Mouse (Mus musculus): ENCODE measurements around the gene Ndufa1. TPM values are rescaled to one million over a fixed set of nuclear protein-coding genes. Genes with fewer than 3 reads are reported as not detected.
"Not testable (repeated sequence)": the region's sequence is repeated elsewhere in the genome, so short reads cannot be mapped to it uniquely, and the experiment has no call there.

Ndufa1 gene
- polyA plus RNA-seq, 1 experiment from 2014 or later = 895 TPM

- Histone ChIP-seq H3K4me2 (no peak overlapping the region), H3K4me1 (no peaks in the 10 kb centered on the region), H3K36me3 (peaks cover 16% of the 10 kb centered on the region; the same call in 1 of the 2 replicates), H3K4me3 (replicated peaks) (no peak overlapping the region), H3K27me3 (replicated peaks) (no peaks in the 10 kb centered on the region), H3K9ac (replicated peaks) (no peak overlapping the region), H3K27ac (replicated peaks) (no peak overlapping the region), H3K9me3 (replicated peaks) (no peaks in the 10 kb centered on the region)
- ATAC-seq (ENCODE audit: low FRiP score) = no peak
- 96% methylated on average over 2 of the region's 2 CpGs for WGBS
Observed at GRCm38 (mm10) chrX:37144954-37145353, 46.0 kb downstream of the Ndufa1 start.

- not testable (repeated sequence) for H3K4me1 ChIP-seq; H3K27me3 ChIP-seq (replicated peaks); H3K4me3 ChIP-seq (replicated peaks); H3K9ac ChIP-seq (replicated peaks); H3K4me2 ChIP-seq; ATAC-seq (ENCODE audit: low FRiP score); H3K27ac ChIP-seq (replicated peaks); H3K9me3 ChIP-seq (replicated peaks)
- WGBS = 62% methylated on average over 2 of the region's 4 CpGs
- H3K36me3 ChIP-seq = peaks cover 16% of the 10 kb centered on the region; the same call in 1 of the 2 replicates
Observed at GRCm38 (mm10) chrX:37144498-37144897, 46.5 kb downstream of the Ndufa1 start.

GRCm38 (mm10) chrX:37141732-37142131 is 49.2 kb downstream of the Ndufa1 start:
- Histone ChIP-seq H3K4me1 (no peaks in the 10 kb centered on the region), H3K4me3 (replicated peaks) (no peak overlapping the region), H3K9ac (replicated peaks) (no peak overlapping the region), H3K27me3 (replicated peaks) (no peaks in the 10 kb centered on the region), H3K4me2 (no peak overlapping the region), H3K27ac (replicated peaks) (no peak overlapping the region), H3K36me3 (peaks cover 8% of the 10 kb centered on the region; the same call in 1 of the 2 replicates), H3K9me3 (replicated peaks) (no peaks in the 10 kb centered on the region)
- no peak for ATAC-seq (ENCODE audit: low FRiP score)
- 95% methylated on average over 3 of the region's 3 CpGs for WGBS

Other genes starting within 250 kb of the Ndufa1 start
- gene Sept6, start 199.4 kb downstream of the Ndufa1 start, polyA plus RNA-seq (2015; fragmentation: Nextera tagmentation; extraction: Ambion mirVana) = 72.2 TPM in 2 replicates
- gene Sowahd, start 142.3 kb downstream of the Ndufa1 start, polyA plus RNA-seq (2015; fragmentation: Nextera tagmentation; extraction: Ambion mirVana) = not detected in 2 replicates
- 318 and 331 TPM in 2 replicates for gene Rpl39, start 105.8 kb downstream of the Ndufa1 start, polyA plus RNA-seq (2015; fragmentation: Nextera tagmentation; extraction: Ambion mirVana)
- 29.4 and 31.9 TPM in 2 replicates for gene Upf3b, start 80.8 kb downstream of the Ndufa1 start, polyA plus RNA-seq (2015; fragmentation: Nextera tagmentation; extraction: Ambion mirVana)
- gene Nkap, start 64.4 kb downstream of the Ndufa1 start, polyA plus RNA-seq (2015; fragmentation: Nextera tagmentation; extraction: Ambion mirVana) = 22.1 and 22.2 TPM in 2 replicates
- 0.14 and 0.29 TPM in 2 replicates for gene Akap14, start 22.3 kb downstream of the Ndufa1 start, polyA plus RNA-seq (2015; fragmentation: Nextera tagmentation; extraction: Ambion mirVana)
- 23.7 and 27.3 TPM in 2 replicates for gene Rnf113a1, start 82 bp upstream of the Ndufa1 start, polyA plus RNA-seq (2015; fragmentation: Nextera tagmentation; extraction: Ambion mirVana)
- gene Gm9, start 19.9 kb upstream of the Ndufa1 start, polyA plus RNA-seq (2015; fragmentation: Nextera tagmentation; extraction: Ambion mirVana) = not detected in 2 replicates
- gene Rhox1, start 31.1 kb upstream of the Ndufa1 start, polyA plus RNA-seq (2015; fragmentation: Nextera tagmentation; extraction: Ambion mirVana) = not detected in 2 replicates
- gene Rhox2a, start 53.8 kb upstream of the Ndufa1 start, polyA plus RNA-seq (2015; fragmentation: Nextera tagmentation; extraction: Ambion mirVana) = not detected in 2 replicates
- gene Rhox3a, start 58.8 kb upstream of the Ndufa1 start, polyA plus RNA-seq (2015; fragmentation: Nextera tagmentation; extraction: Ambion mirVana) = not detected in 2 replicates
- not detected in 2 replicates for gene Rhox4a, start 74.2 kb upstream of the Ndufa1 start, polyA plus RNA-seq (2015; fragmentation: Nextera tagmentation; extraction: Ambion mirVana)
- gene Rhox3a2, start 188.9 kb upstream of the Ndufa1 start, polyA plus RNA-seq (2015; fragmentation: Nextera tagmentation; extraction: Ambion mirVana) = not detected in 2 replicates
- 8.1 TPM in 1 of 2 replicates, not detected in the other for gene Rhox4a2, start 199.7 kb upstream of the Ndufa1 start, polyA plus RNA-seq (2015; fragmentation: Nextera tagmentation; extraction: Ambion mirVana)
- not detected in 2 replicates for gene Rhox2b, start 220.9 kb upstream of the Ndufa1 start, polyA plus RNA-seq (2015; fragmentation: Nextera tagmentation; extraction: Ambion mirVana)
- gene Rhox4b, start 241.3 kb upstream of the Ndufa1 start, polyA plus RNA-seq (2015; fragmentation: Nextera tagmentation; extraction: Ambion mirVana) = 3.9 TPM in 1 of 2 replicates, not detected in the other